Mouse (Mus musculus): Measurements from ENCODE around the gene Arhgap11a. TPM values are rescaled to one million over a fixed set of nuclear protein-coding genes. Genes with fewer than 3 reads are reported as not detected.

The Arhgap11a gene
- total and polyA plus RNA-seq, 3 experiments = 22.4 to 74.0 (median 22.5) TPM

- dilution Hi-C loops (cut with MboI; ENCODE audit: extremely low pct_ligation_motif_present, extremely low pct_unique_long_range_greater_than_20kb, low sequenced_read_pairs) (no loop called here), in situ Hi-C loops (cut with MboI; ENCODE audit: low pct_ligation_motif_present, low pct_unique_long_range_greater_than_20kb, low sequenced_read_pairs) (loop anchor here (25.0 kb wide), 1 partner anchor 314 kb away; no protein-coding TSS in a partner anchor)
- no peaks in the 10 kb centered on the region for H3K79me2 ChIP-seq (replicated peaks; ENCODE audit: control insufficient read depth, extremely low read depth, insufficient read depth, poor library complexity, severe bottlenecking)
- no peaks in the 10 kb centered on the region for H3K27me3 ChIP-seq (replicated peaks)
- H3K4me2 ChIP-seq (ENCODE audit: insufficient read depth, low read depth, poor library complexity, severe bottlenecking) = no peak overlapping the region
- DNase-seq (ENCODE audit: extremely low read depth) = no peak
- TF ChIP-seq NRF1 (IDR thresholded peaks at IDR 0.05; ENCODE audit: low read depth, low read length) (no peak), ELF1 (IDR thresholded peaks at IDR 0.05; ENCODE audit: low read depth, low read length) (no peak), TCF12 (IDR thresholded peaks at IDR 0.05; ENCODE audit: low read depth, low read length) (no peak), MAFK (IDR thresholded peaks at IDR 0.05; ENCODE audit: insufficient replicate concordance, low read length) (no peak), CTCF (conservative IDR thresholded peaks at IDR 0.05 in 1 of 2, IDR thresholded peaks at IDR 0.05 in 1 of 2; ENCODE audit: low read depth in 2 of 2, low read length in 2 of 2) (no peak), JUN (IDR thresholded peaks at IDR 0.05; ENCODE audit: insufficient read depth, low read depth, low read length) (no peak), GABPA (IDR thresholded peaks at IDR 0.05; ENCODE audit: insufficient replicate concordance, low read depth, low read length) (no peak), HCFC1 (IDR thresholded peaks at IDR 0.05; ENCODE audit: low read depth, low read length) (no peak), SIN3A (IDR thresholded peaks at IDR 0.05; ENCODE audit: low read length) (no peak), JUND (conservative IDR thresholded peaks at IDR 0.05; ENCODE audit: low read depth, low read length) (no peak), KAT2A (IDR thresholded peaks at IDR 0.05; ENCODE audit: insufficient replicate concordance, low read length) (no peak), MEF2A (IDR thresholded peaks at IDR 0.05; ENCODE audit: borderline replicate concordance, low read depth, low read length) (no peak), IRF4 (IDR thresholded peaks at IDR 0.05; ENCODE audit: low read depth, low read length) (no peak), ETS1 (conservative IDR thresholded peaks at IDR 0.05; ENCODE audit: low read depth, low read length) (no peak), MAX (IDR thresholded peaks at IDR 0.05; ENCODE audit: low read length) (no peak)
- no peak overlapping the region for H3K9ac ChIP-seq (ENCODE audit: insufficient read depth, low read depth)
- H3K4me3 ChIP-seq (replicated peaks in 1 of 3; ENCODE audit: low read depth in 2 of 3, low read length in 2 of 3, poor library complexity in 1 of 3) = no peak overlapping the region
- H3K4me1 ChIP-seq (ENCODE audit: control insufficient read depth in 1 of 2, insufficient read depth in 2 of 2) = peaks cover 3 to 4% of the 10 kb centered on the region in 2 experiments; a peak in 2 of 4 replicates
- no peaks in the 10 kb centered on the region for H3K36me3 ChIP-seq (replicated peaks in 1 of 2; ENCODE audit: control insufficient read depth in 1 of 2, insufficient read depth in 1 of 2, low read length in 1 of 2)
- no peak overlapping the region for H3K27ac ChIP-seq (ENCODE audit: insufficient read depth, low read depth)
- H3K9me3 ChIP-seq (replicated peaks; ENCODE audit: low read length) = no peaks in the 10 kb centered on the region
Measured at GRCm38 (mm10) chr2:113800846-113801245, 47.6 kb downstream of the Arhgap11a start.

- no peak overlapping the region for H3K4me2 ChIP-seq (ENCODE audit: insufficient read depth, low read depth, poor library complexity, severe bottlenecking)
- H3K9ac ChIP-seq (ENCODE audit: insufficient read depth, low read depth) = no peak overlapping the region
- H3K4me3 ChIP-seq (replicated peaks in 1 of 3; ENCODE audit: low read depth in 2 of 3, low read length in 2 of 3, poor library complexity in 1 of 3) = no peak overlapping the region
- in situ Hi-C loops (cut with MboI; ENCODE audit: low pct_ligation_motif_present, low pct_unique_long_range_greater_than_20kb, low sequenced_read_pairs) = no loop called here
- DNase-seq (ENCODE audit: extremely low read depth) = no peak
- dilution Hi-C loops (cut with MboI; ENCODE audit: extremely low pct_ligation_motif_present, extremely low pct_unique_long_range_greater_than_20kb, low sequenced_read_pairs) = no loop called here
- H3K79me2 ChIP-seq (replicated peaks; ENCODE audit: control insufficient read depth, extremely low read depth, insufficient read depth, poor library complexity, severe bottlenecking) = no peaks in the 10 kb centered on the region
- no peaks in the 10 kb centered on the region for H3K27me3 ChIP-seq (replicated peaks)
- no peak for TF ChIP-seq SMC3 (IDR thresholded peaks at IDR 0.05; ENCODE audit: low read depth, low read length)
- H3K27ac ChIP-seq (ENCODE audit: insufficient read depth, low read depth) = no peak overlapping the region
- peaks cover 3 to 4% of the 10 kb centered on the region in 2 experiments; a peak in 2 of 4 replicates for H3K4me1 ChIP-seq (ENCODE audit: control insufficient read depth in 1 of 2, insufficient read depth in 2 of 2)
- no peaks in the 10 kb centered on the region for H3K36me3 ChIP-seq (replicated peaks in 1 of 2; ENCODE audit: control insufficient read depth in 1 of 2, insufficient read depth in 1 of 2, low read length in 1 of 2)
- H3K9me3 ChIP-seq (replicated peaks; ENCODE audit: low read length) = no peaks in the 10 kb centered on the region
Measured at GRCm38 (mm10) chr2:113798605-113799004, 49.9 kb downstream of the Arhgap11a start.
